Mouse (Mus musculus) bone marrow, adult 2 months (tissue): ENCODE data around the gene Fam227a.

Experiments
- CTCF ChIP-seq: fragments of 200-500 bp; IDR thresholded peaks from 2 replicates; pipeline ENCODE4 v1.5.1; 2011; ENCODE audit warnings: low read length, control low read depth; ENCODE audit not compliant: control insufficient read depth, insufficient read depth
- POLR2A ChIP-seq: fragments of 200-500 bp; IDR thresholded peaks from 2 replicates; pipeline ENCODE4 v1.6.1; 2011; ENCODE audit warnings: low read depth, mild to moderate bottlenecking, control low read depth, low read length, borderline replicate concordance; ENCODE audit not compliant: control insufficient read depth

DNA sequence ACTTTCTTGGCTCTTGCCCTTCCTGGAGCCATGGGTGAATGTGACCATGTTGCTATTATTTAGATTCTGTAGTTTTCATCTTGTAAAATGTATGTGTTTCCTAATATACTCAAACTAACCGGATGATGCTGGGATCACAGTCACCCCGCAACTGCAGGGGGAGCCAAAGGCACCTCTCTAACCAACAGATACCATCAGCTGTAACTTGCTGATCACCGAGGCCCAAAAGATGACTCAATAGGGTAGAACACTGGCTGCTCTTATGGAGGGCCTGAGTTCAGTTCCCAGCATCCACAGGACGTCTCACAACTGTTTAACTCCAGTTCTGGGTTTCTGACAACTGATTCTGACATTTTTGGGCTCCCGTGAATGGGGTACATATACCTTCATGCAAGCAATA is 42.0 kb downstream of the Fam227a start:
- 0 out of 2 replicates have a peak, but pooled peaks have one; percentile 8 for TF ChIP-seq CTCF
- TF ChIP-seq POLR2A, result no peak
